Mouse (Mus musculus) gastrocnemius, postnatal 25 days (tissue): ENCODE measurements around the gene Rtl5. TPM values are rescaled to one million over a fixed set of nuclear protein-coding genes. Genes with fewer than 3 reads are reported as not detected.
A peak's percentile ranks its signal among the peaks of the same experiment; 100 is the strongest.

Experiments
- DNase-seq: peaks from one replicate; pipeline ENCODE4 v3.0.0; 2022
- total RNA-seq, 2 experiments: library from RNA; stranded (reverse); gene quantifications; 1 replicate in 1 of 2; 2 replicates in 1 of 2; pipeline ENCODE4 v1.2.3; 2021

Gene Rtl5
- total RNA-seq, 2 experiments from 2014 or later: 0.61 to 0.88 TPM

DNA sequence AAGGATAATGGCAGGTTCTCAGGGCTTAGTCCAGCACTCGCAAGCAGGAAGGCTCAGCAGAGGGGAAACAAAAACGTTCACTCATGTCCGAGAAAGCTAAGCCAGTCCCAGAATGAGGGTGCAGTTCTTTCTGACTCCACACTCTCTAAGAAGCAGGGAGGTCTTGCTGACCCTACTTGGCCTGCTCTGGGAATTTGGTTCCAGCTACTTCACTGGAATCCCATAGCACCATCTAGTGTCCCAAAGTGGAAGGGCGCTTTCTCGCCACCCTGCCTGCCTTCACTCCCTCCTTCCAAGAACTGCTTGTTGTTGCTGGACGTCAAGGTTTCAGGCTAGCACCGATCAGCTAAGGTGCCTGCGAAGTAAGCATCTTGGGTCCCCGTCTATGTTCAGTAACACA, 5.0 kb downstream of the Rtl5 start:
- peak; percentile 39 for DNase-seq

DNA sequence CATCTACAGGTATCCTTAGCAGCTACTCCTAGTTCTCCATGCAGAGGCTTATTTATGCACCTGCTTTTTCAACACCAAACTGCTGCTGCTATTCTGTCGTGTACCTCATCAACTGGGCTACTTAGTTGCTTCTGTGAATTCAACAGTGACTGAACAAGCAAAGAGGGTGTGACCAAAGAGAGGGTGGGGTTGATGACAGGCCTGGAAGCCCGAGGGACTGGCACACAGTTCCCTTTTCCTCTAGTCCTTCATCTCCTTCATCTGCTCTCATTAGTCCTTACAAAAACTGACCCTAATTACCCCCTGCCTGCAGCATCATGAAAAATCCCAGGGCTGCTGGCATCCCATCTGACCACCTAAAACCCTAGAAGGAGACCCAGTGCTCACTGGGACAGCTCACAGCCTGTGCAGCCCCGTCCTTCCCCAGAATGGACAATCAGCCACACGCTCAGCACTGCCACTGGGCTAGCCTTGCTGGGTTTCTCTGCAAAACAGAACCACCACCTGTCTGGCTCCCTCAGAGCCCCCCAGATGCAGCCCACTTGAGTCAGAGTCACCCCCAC, 5.8 kb downstream of the Rtl5 start:
- DNase-seq: no peak

DNA sequence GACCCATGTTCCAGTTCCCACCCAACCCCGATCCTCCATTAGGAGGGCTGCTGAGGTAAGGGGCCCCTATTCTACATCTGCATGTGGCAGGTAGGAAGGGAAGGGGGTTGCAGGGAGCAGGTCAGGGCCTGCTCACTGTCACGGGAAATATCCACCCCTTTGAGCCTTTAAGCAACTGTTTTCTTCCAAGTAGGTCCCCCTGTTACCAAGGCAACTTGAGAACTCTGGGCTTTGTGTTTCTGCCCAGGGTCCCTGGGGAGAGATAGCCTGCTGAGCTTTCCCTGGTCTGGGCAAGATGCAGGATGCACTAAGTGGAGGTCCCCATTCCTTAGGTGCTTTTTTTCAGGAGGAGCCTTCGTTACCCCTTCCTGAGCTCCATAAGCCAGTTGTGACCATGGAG, 7.0 kb downstream of the Rtl5 start:
- DNase-seq: no peak

DNA sequence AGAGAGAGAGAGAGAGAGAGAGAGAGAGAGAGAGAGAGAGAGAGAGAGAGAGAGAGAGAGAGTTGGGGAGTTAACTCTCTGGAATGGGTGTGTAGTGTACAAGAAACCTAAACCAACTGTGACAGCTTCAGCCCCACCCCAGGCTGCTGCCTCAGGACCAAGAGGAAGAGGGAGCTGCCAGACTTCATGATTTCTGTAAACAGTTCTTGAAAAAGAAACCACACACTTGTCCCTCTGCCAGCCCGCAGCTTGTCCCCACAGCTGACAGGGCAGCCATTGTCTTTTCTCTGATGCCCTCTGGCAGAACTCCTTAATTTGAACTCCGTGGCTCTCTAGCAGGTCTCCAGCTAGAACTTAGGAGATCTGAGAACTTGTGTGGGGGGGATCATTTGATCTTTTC, 10.2 kb downstream of the Rtl5 start:
- peak; percentile 38 for DNase-seq

DNA sequence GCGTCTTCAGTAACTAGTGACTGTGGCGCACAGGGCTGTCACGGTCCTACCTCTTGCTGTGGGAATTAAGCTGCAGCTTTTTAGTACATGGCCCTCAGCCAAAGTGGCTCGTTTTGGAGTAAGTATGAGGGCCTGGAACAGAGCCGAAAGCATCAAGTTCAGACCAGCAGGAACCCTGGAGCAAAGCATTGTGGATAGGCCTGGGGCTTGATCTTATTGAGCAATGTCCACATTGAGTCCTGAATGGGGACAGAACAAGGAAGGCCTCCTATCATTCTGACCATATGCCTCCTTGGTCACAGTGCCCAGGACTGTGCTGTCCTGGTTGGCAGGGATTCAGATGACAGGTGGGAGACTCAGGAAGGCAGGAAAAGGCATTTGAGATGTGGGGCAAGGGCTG, 10.9 kb downstream of the Rtl5 start:
- DNase-seq: no peak

DNA sequence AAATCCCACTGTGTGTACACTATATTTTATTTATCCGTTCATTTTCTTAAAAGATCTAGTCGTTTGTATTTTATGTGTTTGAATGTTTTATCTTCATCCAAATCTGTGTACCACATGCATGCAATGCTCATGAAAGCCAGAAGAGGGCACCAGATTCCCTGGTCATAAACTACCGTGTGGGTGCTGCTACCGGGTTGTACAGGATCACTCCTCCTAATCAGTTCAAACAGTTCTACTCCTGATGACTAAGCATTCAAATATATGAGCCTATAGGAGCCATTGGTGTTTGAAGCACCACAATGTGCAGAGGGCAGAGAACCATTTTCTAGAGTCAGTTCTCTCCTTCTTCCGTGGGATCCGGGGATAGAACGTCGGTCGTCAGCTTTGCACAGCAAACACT, 11.7 kb downstream of the Rtl5 start:
- DNase-seq: no peak

DNA sequence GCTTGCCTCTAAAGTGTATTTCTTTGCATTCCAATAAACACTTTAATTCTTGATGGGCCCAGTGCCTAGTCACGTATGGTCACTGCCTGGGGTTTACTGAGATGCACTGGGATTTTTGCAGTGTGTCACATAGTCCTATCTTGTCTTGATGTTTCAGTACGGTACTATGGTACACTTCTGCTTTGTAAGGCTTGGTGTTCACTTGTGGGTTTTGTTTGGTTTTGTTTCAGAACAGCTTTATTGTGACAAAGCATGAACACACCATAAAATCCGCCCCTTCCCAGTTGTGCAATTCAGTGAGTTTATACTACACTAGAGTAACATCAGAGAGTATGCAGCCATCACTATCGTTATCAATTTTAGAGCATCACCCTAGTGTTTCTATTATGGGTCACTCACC, 17.1 kb downstream of the Rtl5 start:
- no peak for DNase-seq

DNA sequence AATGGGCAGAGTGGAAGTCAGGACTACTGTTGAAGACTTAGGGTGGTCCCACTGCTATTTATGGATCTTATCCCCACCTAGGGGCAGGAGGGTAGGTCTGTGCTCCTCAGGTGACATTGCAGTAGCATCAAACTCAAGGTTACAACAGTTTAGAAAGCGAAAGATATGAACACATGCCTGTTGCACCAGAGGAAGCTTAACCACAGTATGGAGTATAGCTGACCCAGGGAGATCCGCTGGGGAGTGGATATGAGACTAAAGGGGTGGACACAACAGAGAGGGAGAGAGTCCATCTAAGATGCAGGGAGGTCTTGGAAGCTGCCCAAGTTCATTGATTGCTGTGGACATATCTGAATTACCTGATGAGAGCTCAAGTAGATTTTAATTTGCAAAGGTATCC, 17.7 kb downstream of the Rtl5 start:
- DNase-seq: no peak

DNA sequence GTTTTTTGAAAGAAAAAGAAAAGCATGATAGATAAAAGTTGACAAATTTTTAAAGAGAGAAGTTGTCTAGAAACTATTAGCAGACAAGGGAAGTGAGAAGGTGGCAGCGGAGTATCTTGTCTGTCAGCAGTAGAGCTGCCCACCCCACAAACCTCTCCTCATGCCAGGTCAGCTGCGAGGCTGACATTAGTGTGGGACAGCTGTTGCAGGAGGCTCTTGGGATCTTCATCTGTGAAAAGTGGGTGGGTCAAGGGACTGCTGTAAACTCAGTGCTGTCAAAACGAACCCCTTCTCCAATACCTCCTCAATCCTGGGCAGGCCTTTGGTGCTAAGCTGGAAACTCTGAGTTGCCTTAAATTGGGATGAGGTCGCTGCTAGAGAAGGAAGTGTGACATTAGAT, 19.9 kb downstream of the Rtl5 start:
- DNase-seq: no peak

DNA sequence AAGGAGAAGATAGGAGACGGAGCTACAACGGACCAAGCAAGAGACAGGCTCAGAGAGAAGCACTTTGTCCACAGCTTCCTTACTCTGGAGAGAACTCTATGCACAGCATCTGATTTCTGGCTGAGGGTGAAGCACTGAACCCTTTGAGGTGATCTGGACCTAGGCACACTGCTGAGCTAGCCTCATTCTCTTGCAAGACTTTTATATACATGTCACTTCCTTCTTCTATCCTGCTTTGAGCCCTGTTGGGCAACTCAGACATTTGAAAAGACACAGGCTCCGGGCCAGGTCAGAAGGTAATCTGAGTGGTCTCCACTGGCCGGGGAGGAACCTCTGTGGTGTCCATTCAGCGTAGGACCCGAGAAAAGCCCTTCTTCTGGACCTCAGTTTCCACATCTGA, 20.6 kb downstream of the Rtl5 start:
- DNase-seq: no peak

DNA sequence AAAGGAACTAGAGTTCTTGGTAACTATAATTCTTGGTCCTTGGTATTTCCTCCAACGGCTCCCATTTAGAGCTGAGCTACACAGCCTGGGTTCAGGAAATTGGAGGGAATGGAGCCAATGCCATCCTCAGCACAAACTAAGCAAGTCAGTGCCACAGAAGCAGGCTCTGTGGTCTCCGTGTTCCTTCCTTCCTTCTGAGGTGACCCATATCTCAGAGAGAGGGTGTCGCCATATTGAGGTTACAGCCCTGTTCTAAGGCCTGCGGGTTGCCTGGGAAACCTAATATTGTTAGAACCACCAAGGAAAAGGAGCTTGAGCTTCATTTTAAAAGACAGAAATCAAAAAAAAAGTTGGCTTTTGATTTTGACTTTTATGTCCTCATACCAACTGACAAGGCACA, 28.7 kb downstream of the Rtl5 start:
- no peak for DNase-seq

DNA sequence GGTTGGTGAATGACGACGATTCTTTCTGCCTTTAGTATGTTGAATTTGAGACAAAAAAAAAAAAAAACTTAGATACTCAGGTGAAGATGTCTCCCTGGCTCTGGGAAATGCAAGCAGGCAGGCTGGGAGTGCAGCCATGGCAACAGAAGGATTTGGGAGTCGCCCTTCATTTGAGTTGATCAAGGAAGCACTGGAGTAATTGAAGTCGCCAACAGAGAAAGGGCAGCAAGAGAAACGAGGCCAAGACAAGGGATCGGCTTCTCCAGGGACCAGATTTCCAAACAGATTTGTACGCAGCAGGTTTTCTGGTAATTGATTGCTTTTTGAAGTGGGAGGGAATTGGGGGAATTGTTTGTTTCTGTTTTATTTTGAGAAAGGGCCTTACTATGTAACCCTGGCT, 29.5 kb downstream of the Rtl5 start:
- DNase-seq: no peak

DNA sequence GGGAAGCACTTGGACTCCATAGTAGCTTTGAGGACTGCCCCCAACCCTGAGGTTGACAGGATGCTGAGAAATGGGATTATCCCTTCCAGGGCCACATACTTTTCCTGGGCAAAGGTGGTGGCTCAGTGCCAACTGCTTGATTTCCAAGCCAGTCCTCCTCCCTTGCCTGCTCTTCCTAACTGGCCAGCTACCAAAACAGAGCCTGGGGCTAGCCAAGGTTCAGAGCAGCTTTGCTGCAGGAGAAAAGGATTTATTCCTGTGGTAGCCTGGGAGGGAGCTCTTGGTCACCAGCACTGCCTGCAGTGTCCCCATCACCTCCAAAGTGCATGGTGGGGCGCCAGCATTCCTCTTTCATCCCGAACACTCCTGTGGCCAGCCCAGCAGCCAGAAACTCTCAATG, 33.6 kb downstream of the Rtl5 start:
- peak; percentile 14 for DNase-seq

DNA sequence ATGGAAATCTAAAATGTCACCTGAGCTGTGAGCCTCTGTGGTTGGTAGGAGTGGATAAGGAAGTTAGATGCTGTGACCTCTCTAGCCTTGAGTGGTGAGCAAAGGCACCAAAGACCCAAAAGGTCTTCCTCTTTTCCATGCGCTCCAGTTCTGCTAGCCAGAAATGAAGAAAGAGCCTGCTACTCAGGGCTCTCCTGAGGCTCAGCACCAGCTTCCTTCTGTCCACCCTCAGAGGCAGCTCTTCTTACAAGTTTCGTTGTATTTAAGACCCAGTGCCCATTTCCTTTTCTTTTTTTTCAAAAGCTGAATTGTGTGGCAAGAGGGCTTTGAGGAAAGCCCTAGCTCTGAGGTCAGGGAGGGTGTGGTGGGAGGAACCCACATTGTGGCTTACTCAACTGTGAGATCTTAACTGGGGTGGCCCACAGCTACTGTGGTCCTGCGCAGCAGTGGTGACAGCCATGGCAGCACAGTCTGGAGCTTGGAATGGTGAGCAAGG, 34.2 kb downstream of the Rtl5 start:
- DNase-seq: peak; percentile 11

DNA sequence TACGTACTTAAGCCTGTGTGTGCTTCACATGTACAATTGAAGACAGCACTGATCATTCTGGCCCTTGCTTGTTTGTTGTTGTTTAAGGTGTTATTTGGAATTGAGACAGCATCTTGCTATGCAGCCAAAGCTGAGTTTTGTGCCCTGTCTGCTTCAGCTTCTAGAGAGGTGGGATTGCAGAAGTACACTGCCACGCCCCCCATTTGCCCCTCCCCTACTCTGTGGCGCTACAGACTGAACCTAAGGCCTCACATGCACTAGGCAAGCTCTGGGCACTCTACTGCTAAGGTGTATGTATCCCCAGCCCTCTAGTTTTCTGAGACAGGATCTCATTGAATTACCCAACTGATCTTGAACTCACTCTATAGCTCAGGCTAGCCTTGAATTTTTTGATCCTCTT, 35.4 kb downstream of the Rtl5 start:
- no peak for DNase-seq

DNA sequence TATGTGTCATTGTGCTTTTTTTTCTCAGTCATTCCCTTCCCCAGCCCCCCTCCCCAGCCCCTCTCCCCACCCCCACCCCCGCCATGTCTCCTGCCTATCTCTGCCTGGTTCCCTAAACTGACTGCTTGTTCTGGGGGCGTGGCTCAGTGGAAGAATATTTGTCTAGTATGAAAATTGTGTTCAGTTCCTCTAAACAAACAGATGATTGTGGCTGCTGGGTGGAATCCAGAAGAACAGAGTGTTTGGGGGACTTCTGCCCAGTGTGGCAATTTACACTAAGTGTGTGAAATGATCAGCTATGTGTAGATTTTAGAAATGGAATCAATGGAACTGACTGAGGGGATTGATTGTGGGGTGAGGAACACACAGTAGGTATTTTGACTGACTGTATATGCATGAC, 37.5 kb downstream of the Rtl5 start:
- no peak for DNase-seq

DNA sequence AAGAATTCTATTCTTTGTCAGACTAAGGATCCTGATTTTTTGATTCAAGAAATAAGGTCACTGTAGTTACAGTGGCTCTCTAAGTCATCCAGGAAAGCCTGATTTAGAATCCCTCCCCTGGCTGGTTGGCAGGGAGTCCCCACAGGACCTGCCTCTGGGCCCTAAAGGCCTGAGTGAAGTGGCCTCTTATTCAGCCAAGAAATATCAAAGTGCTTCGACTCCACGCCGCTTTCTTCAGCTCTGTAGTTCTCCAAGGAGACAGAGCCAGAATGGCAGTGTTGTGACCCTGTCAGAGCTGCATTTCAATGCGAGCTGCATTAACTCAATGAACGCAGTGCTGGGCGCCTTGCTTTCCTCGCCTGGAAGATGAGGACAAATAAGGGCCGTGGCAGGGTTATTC, 38.7 kb downstream of the Rtl5 start:
- DNase-seq: no peak

DNA sequence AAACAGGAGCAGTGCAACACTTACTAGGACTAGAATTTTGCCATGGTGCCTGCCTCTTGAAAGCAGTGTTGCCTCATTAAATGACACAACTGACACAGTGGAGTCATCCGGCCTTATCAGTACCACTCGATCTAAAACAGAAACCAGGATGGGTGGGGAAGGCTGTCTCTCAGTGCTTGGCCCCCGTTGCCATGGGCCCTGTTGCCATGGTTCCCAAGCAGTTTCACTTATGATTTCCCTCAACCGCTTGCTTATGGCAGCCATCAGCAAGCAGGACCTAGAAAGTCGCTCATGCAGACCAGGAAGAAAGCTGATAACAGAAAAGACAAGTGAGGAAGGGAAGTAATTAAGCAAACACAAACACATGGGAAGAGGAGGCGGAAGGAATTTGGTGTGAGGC, 39.3 kb downstream of the Rtl5 start:
- DNase-seq: peak; percentile 26

DNA sequence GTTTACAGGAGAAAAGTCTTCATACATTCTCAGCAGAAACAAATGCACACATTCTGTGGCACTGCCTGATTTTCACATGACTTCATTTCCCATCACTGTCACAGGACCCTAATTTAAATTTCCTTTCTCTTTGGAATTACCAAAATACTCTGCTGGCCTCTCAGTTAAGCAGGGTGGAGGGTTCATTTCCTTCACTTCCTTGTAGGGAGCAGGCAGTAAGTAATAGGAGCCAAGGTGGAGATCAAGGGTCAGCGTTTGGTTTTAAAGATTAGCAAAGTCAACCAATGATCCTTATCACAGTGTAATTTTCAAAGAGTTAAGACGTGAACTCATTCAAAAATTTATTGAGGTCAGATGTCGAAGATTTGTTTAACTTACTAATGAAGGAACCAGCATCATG, 46.1 kb downstream of the Rtl5 start:
- no peak for DNase-seq

DNA sequence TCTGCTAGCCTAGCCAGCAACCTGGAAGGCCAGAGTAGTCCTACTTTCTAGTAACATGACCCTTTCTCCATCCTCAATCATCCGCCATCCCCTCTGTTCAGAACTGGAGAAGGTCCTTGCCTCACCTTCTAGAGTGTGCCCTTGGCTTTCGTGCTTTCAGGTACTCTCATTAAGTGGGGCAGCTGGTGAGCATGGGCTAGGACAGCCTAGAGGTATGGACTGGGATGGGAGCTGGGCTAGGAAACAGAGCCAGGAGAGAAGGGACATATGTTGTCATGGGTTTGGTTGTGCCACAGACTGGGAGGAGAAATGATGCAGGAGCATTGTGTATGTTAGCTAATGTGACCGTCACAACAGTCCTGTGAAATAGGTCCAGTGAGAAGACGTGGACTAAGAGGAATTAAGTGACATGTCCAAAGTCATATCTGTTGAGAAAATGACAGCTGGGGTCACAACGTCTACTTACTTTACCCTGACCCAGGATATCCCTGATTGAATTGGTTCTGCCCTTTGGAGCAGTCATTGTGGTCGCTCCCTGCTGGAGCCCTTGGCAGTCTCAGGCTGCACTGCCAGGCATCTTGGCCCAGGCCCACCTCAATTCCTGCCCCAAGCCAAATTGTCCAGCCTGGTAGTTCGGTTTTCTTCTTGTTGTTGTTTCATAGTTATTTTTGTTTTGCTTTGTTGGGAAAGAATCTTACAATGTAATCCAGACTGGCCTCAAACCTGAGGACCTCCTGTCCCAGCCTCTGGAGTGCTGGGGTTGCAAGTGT, 51.4 kb downstream of the Rtl5 start:
- no peak for DNase-seq

DNA sequence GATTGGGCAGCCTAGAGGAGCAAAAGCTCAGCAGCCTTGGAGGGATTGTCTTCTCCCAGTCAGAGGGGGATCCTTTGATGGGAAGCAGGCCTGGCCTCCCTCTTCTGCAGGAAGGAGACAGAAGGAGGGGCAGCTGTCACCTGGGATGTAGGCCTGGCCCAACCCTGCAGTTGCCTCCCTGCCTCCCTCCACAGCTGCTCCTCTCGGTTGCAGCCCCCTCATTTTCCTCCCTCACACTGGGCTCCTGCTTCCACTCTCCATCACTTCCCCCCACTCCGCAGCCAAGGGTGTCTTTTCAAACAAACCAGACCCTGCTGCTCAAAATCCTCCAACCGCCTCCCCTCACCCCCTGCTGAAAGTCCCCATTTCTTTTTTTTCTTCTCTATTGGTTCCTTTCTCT, 52.2 kb downstream of the Rtl5 start:
- no peak for DNase-seq

DNA sequence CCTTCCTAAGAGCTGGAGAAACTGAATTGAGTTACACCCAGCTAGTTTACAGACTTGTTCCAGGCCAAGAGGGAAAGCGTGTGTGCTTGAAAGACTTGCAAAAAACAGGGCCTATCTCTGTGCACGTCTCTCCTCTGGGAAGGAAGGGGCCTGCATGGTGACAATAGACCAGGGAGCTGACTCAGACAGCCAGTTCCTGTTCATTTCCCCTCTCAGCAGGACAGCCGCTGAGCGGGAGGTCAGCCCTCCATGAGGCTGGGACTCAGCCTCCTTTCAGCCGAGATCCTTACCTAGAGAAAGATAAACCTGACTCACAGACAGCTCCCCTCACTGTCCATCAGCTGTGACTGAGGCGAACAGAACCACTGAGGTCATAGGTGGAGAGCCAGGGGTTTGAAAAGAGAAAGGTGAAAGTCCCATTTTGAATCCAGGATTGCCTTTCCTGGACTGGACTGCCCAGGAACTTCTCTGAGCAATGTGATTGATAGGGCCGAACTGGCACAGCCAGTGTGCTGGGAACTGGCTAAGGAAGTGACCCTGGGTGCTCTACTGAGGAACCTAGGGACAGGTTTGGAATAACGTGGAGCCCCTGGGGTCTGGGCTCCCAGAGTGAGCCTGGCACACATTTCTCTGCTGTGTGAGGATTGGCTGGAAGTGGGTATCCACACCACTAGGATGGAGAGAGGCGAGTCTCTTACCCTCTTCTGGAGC, 53.7 kb downstream of the Rtl5 start:
- DNase-seq: no peak
